Mouse (Mus musculus): ENCODE measurements around the gene Ubxn2a.

DNA sequence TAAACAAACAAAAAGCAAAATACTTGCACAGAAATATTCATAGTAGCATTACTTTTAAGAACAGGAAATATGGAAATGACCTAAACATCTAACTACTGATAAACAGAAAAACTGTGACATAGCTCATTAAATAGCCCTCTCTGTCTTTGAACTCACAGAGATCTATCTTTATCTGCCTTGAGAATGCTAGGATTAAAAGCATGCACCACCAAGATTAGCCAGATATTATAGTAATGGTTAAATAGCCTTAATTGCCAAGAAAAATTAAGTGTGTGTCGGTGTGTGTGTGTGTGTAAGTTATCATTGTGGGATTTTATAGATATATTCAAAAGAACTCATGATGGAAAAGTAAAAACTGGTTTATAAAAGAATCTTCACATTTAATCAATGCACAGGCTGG, 17.6 kb downstream of the Ubxn2a start:
- TF ChIP-seq CTCF (IDR thresholded peaks at IDR 0.05; ENCODE audit: low read depth, low read length): no peak
- TF ChIP-seq GATA2 (IDR thresholded peaks at IDR 0.05; ENCODE audit: borderline replicate concordance, low read depth, low read length): no peak

Data from G1E (cell line).